Mouse (Mus musculus) layer of hippocampus, postnatal 14 days (tissue): ENCODE results near the gene Cebpa. TPM values are rescaled to one million over a fixed set of nuclear protein-coding genes. Genes with fewer than 3 reads are reported as not detected.

ENCODE experiments used
- DNase-seq, 2 experiments: peaks; one replicate each; pipeline ENCODE4 v3.0.0; 2021 to 2022; ENCODE audit warnings: low spot score in 2 of 2, mixed read lengths in 1 of 2
- long read RNA-seq, 2 experiments: library from polyadenylated mRNA; stranded (forward); transcript quantifications; one replicate each; pipeline ENCODE4 v2.0.0; 2021
- total RNA-seq, 2 experiments: library from RNA; stranded (reverse); gene quantifications; 2 replicates each; pipeline ENCODE4 v1.2.3; 2021

Gene Cebpa
- 10 to 100 TPM; 16.4 to 16.9 TPM for total RNA-seq
- long read RNA-seq, experiment 1, transcript Cebpa-201 (1 exons, 2,626 nt), result major isoform, 8 of 8 reads
- long read RNA-seq, experiment 1, partial matches to known transcripts, result 0 of 8 reads
- long read RNA-seq, experiment 1, other reads (novel, unspliced or antisense), result 0 of 8 reads
- long read RNA-seq, experiment 2, transcript Cebpa-201 (1 exons, 2,626 nt), result major isoform, 7 of 7 reads
- long read RNA-seq, experiment 2, partial matches to known transcripts, result 0 of 7 reads
- long read RNA-seq, experiment 2, other reads (novel, unspliced or antisense), result 0 of 7 reads

DNA sequence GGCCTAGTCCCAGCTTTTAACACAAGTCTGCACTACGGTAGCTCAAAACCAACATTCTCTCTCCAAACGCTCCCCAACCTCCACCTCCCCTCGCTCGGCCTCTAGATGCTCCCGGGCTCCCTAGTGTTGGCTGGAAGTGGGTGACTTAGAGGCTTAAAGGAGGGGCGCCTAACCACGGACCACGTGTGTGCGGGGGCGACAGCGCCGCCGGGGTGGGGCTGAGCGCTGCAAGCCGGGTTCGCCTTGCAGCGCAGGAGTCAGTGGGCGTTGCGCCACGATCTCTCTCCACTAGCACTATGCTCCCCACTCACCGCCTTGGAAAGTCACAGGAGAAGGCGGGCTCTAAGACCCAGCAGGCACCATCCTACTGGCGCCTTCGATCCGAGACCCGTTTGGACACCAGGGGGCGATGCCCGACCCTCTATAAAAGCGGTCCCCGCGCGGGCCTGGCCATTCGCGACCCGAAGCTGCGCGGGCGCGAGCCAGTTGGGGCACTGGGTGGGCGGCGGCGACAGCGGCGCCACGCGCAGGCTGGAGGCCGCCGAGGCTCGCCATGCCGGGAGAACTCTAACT lies at the start of gene Cebpa:
Gene Cebpa, plus strand, starts transcription at position 453 of the 573 bp plus-strand sequence.
- DNase-seq, result peak; percentile 95 to 96

DNA sequence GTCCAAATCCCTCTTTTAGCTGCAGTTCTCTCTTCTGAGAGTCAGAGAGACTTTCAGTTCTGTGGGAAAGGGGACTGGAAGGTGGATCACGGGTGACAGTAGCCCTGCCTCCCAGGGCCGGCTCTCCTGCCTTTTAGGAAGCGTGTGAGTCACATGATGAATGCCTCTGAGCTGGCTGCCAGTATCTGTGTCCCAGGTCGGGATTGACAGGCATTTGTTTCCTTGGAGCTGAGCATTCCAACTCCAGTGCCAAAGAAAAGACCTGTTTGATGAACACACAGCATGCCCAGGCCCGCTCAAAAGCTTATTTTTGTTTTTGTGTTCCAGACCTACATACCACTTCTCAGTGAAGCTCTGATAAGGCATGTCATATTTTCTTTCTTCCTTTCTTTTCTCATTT lies 42.4 kb upstream of the Cebpa start:
- DNase-seq, result no peak

DNA sequence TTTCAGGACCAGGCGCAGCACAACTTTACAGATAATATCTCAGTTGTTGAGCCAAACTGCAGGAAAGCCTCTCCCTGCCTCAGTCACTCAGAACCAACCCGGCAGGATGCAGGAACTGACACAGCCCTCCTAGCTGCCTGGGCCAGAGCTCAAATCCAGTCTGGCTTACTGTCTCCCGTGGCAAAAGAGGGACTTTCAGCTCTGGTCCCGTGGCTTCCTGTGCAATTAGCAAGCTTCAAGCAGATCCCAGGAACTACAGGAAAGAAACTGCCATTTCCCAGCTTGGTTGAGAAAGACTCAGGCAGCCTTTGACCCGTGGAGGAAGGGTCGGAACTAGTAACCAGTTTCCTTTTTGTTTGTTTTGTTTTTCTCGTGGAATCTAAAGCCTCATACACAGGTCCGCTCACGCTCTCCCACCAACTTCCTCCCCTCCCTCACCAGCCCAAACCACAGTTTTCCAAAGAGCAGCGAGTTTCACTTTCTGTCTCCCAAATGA lies 38.2 kb upstream of the Cebpa start:
- no peak for DNase-seq

DNA sequence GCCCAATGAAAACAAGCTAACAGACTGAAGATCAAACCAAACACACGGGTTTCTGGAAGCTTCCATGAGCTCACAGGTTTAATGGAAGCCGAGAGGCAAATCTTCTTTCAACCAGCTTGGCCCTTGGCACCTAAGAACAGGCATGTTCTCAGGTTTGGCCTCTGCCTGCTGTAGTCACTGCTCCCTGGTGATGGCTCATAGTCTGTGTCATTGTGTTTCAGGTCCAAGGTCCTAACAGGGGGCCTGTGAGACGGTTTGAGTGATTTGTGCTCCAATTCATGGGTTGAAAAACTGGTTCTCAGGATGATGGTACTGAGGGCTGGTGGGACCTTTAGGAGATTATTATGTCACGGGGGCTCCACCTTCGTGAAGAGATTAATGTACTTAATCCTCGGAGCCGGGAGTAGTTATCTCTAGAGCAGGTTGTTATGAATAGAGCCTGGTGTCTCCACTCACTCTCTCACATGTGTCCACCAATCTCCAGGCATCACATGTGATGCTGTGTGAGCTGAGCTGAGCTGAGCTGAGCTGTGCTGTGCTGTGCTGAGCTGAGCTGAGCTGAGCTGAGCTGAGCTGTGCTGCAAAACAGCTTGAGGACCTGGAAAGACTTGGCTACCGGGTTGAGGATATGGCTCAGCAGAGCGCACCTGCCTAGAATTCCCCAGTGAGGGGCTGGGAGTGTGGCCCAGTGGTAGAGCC lies 37.5 kb upstream of the Cebpa start:
- DNase-seq, result no peak

DNA sequence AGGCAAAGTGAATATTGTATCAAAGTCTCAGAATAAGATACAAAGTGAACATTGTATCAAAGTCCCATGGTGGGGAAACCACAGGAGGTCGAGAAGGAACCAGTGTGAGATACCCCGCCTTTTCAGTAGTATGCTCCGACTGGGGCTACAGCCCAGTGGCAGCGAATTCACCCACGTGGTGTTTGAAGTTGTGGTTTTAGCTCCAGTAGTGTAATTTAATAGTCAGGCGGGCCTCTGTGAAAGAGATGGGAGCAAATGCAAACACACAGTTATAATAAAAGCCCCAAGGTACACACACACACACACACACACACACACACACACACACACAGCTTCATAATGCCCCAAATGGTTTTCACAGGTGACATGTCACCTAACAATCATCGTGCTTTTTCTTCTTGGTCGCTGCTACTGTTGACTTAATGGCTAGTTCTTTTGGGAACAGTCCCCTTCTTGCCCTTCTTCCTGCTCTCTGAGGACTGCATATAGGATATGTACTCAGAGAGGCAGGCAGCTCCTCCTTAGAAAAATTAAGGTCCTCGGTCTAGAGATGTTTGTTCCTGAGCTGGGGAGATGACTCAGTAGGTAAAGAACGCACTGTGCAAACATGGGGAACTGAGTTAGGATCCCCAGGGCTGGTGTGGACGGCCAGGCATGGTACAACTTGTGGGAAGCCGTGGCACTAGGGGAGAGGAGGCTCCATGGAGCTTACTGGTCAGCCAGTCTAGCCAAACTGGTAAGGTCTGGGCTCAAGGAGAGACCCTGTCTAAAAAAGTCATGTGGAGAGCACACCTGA lies 34.3 kb upstream of the Cebpa start:
- DNase-seq, result no peak

DNA sequence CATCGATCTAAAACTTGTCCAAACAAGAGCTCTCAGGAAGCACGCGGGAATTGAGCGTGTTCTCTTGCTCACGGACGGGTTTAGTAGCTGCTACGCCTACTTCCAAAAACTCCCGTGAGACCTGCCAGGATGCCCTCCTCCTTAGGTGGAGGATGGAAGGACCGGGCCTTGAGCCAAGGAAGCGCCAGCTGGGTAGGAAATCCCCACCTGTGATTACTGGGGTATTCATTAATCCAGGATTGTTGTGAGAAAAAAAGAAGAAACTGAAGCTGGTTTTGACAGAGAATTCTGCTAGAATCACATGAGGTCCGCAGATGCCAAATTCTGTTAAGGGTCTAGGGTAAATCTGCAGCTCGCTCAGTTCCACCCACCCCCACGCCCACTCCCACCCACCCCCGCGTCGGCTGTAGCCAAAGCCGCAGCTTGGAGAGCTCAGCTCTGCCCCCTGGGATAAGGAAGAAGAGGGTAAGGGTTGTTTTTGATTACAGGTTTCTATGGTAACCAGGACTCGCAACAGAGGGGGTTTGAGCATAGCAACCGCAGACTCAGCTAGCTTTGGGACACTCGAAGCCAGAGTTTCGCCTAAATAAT lies 32.7 kb upstream of the Cebpa start:
- DNase-seq, result peak; percentile 38 to 45

DNA sequence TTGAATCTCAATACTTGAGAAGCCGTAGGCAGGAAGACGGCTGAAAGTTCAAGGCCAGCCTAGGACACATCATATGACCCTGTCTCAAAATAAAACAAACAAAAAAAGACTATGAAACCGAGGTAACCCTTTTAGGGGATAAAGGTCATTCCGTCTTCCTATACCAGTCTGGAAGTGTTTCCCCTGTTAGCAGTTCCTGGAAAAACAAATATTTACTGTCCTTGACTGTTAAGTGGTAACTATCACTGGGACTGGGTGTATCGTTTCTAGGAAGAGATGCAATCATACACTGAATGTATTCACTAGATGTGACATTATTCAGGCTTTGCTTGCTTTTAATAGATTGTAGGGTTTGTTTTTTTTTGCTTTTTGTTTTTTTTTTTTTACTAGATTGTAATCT lies 28.5 kb upstream of the Cebpa start:
- DNase-seq, result no peak

DNA sequence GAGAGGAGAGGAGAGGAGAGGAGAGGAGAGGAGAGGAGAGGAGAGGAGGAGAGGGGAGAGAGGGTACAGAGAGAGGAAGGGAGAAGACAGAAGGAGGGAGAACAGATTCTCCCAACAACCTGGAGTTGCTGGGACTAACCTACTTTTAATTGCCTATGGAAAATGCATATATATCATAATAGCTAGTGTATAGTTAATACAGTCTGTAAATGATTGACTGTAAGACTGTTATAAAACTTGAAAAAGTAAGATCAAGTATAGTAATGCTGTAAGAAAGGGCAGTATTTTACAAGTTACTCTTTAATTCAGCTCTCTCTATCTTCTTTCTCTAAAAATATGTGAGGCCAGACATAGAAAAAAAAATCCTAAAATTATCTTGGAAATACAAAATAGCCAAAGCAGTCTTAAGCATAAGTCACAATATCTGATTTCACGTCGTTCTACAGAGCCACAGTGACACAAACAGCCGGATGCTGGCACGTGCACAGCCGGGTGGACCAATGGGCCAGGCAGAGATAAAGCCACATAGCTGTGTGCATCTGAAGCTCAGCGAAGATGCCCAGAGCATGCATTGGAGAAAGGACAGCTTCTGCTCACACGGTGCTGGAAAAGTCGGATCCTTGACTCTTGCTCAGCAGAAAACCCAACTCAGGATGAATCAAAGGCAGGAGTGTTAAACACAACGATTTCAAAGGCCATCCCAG lies 24.0 kb upstream of the Cebpa start:
- DNase-seq, result no peak

DNA sequence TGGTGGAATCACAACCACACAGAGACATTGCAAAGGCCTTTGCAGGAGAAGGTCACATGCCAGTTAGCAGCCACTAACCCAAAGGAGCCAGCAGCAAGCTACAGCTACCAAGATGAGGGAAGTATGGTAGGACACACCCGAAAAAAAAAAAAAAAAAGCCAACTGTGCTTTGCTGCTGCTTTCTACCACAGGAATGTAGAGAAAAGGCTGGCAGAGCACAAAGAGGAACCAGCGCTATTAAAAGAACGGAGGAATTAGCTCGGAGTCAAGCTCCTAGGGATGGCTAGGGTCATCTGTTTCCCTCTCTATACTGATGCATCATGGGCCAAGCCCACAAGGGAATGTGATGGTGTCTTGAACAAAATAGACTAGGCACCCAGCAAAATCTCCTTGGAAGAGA lies 20.3 kb upstream of the Cebpa start:
- DNase-seq, result no peak

DNA sequence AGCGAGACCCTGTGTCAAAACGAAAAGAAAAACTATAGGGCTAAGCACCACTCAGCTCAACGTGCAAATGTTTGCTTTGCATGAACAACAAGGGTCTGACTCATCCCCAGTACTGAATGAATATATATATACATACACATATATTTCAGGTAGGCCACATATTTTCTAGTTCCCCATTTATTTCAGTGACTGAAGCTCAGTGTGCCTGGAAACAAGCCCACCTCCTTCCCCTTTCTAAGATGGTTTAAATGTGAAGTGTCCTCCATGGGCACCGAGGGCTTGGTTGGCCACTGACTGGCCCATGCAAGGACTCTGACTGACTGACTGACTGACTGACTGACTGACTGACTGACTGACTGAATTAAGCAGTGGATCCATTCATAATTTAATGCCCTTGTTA lies 19.6 kb upstream of the Cebpa start:
- no peak for DNase-seq

DNA sequence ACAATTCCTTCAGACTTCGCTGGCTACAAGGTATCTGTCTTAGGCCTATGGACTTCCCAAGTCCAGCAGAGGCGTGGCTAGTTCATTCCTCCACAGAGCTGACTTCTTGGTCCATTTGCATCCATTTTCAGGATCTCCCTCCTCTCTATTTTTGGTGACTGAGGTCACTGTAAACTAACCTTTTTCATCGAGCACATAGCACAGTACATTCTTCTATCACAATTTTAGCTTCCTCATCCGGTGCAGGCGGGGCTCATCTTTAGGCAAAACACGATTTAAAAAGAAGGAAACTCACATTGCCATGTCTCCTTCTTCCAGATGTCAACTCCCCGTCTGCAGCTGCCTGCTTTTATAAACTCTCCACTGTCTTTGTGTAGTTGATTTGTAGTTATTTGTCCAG lies 12.5 kb upstream of the Cebpa start:
- DNase-seq, result no peak

DNA sequence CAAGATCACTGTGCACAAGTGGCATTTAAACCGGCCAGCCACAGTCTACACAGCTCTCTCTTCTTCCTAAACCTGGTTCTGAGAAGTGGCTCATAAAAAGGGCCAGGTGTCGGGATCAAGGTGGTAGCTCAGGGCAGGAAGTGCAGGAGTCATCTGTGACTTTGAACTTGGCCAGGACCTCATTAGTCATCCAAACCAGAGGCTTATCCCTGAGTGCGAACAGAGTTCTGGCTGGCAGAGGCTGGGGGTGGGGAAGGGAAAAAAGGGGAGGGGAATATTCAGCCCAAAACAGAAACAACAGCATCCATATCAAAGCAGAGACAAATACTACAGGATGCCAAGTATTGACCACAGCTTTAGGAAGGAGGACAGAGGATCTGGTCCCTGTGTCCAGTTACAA lies 11.5 kb upstream of the Cebpa start:
- DNase-seq, result no peak

DNA sequence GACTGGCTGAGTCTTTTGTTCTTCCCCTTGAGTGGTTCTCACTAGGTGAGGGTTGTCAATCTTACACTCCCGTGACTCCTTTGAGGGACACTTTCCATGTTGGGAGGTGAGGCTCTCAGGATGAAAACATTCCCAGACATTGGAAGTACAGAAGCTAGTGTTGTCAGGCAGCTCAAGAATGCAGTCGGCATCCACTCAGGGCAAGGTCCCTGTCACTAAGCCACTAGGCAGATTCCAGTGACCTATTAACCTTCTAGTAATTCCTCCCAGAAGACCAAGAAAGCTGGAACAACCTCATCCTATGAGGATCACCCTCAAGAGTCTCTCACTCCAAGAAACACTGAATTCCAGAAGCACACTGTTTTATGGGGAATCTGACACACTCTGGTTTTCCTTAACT lies 11.0 kb upstream of the Cebpa start:
- no peak for DNase-seq

DNA sequence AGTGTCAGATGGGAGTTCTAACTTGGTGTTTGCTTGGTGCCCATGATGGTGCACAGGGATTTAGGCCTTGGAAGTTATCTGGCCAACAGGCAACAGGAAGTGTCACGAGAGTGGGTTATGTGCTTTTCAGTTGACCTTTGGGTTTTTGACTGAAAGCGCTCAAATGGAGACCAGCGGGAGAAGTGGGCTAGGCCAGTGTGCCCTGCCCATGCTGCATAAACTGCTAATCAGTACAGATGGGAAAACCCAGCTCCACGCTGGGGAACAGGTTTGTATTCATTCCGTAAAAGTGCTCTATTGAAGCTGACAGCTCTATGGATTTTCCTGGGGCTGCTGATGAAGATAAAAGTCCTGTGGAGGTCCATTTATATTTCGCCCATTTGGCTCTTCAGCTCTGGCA lies 10.4 kb upstream of the Cebpa start:
- no peak for DNase-seq

DNA sequence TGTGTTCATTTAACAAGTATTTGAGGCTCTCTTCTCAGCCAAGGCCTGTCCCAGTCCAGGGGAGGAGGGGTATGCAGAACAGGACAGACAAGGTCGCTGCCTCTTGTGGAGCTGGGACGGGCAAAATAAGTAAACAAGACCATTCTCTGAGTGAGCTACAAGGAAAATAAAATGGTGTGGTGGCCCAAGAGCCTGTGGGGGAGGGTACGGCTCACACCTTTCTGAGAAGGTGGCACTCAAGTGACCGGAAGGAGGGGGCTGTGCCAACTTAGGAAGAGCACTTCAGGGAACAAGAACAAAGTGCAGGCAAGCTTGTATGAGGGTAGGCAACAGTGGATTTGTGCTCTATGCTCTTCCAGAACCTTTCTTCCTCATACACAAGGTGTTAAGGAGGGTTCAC lies 6.0 kb upstream of the Cebpa start:
- DNase-seq, result no peak

DNA sequence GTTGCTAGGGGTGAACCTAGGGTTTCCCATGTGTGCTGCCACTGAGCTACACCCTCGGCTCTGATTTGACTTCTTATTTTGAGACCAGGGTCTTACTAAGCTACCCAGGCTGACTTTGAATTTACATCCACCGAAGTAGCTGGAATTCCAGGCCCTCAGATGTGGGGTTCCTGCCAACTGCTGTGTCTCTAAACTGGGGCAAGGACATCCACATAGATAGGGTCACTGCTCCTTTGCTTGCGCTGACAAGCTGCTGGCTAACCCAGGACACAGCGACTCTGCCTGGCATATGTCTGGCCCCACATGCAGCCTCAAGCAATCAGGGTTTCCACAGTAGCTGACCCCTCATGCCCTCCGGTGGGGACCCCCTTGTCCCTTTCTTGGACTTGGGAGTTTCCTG lies 5.4 kb upstream of the Cebpa start:
- DNase-seq, result no peak

DNA sequence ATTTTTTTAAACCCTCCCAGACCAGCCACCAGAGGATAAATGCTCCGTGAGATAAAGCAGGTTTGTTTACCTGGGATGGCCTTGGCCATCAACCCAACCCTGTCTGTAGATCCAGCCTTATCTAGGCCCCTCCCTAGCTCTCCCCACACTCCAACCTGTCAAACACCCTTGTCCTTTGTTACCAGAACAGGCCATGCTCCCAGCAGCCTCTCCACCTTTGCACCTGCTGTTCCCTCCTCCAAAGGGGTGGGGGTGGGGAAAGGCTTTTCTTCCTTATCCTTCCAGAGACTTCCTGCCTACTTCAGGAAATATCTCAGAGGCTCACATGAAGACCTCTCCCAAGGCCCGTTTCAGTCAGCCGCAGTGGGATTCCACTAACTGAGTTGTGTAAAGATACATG lies 2.6 kb upstream of the Cebpa start:
- no peak for DNase-seq

DNA sequence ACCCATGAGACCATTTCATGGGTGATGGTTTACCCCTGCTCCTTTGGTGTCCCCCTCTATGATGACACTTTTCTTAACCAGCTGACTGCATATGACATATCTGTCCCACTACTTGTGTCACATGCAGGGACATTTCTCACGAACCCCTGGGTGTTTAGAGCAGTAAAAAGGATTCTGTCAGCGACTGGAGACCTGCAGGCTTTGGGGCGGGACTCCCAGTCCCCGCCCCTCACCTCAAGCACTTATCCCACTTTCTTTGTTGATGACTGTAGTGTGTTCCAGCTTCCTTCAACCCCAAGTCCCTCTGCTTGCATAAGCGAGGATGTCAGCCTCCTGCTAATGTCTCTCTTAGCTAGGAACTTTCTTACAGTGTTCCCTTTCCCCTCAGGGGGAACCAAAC lies 2.0 kb upstream of the Cebpa start:
- no peak for DNase-seq

DNA sequence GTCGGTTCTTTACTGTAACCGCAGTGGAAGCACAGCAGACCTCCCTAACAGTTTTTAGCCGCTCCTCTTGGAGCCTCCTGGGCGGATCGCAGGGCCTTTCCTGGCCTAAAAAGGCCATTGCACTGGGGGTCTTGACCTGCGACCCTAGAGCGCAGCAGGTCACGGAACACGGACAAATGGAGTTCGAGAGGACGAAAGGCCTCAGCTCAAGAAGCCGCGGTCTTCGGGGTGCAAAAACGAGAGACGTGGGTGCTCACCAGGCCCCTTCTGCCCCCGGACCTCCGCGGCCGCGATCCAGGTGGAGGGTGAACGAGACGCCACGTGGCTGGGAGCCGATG lies 1.4 kb upstream of the Cebpa start:
- DNase-seq, result no peak

DNA sequence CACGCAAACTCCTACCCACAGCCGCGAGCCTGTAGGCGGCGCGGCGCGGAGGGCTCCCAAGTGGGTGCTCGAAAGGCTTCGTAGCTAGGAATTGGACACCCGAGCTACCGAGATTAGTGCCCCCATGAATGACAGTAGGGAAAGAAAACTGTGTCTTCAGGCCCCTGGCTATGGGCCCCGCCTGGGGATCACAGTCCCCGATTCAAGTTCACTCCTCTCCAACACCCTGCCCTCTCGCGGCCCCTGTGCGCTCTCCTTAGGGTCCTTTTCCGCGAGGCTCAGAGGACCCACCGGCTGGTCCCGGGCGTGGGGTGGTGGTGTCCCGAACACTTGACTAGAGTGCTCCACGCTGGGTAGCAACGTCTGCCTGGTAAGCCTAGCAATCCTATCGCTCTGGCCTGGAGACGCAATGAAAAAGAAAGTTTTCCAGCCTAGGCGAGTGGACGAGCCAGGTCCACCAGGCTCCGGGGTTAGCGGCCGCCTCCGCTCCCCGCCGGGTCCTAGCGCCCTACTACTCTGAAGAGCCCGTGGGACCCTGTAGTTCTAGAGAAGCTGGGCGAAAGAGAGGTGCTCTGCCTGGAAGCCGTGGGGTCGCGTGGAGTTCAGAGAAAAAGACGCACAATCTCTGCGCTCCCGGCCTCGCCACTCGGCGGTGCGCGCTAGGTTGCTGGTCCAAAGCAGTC lies 853 bp upstream of the Cebpa start:
- DNase-seq, result peak; percentile 63 to 66
